Mouse (Mus musculus) testis, adult 2 months (tissue): Measurements from ENCODE around the gene Vwa3a.

Experiments used
- CTCF ChIP-seq: fragments of 200-500 bp; IDR thresholded peaks from 2 replicates; pipeline ENCODE4 v1.5.1; 2012; ENCODE audit warnings: low read depth, mild to moderate bottlenecking, inconsistent platforms, low read length, moderate library complexity; ENCODE audit not compliant: control insufficient read depth, insufficient read depth, insufficient replicate concordance
- POLR2A ChIP-seq: fragments of 200-500 bp; IDR thresholded peaks from 2 replicates; pipeline ENCODE4 v1.6.1; 2012; ENCODE audit warnings: low read depth, mild to moderate bottlenecking, inconsistent platforms, low read length, moderate library complexity; ENCODE audit not compliant: control insufficient read depth

DNA sequence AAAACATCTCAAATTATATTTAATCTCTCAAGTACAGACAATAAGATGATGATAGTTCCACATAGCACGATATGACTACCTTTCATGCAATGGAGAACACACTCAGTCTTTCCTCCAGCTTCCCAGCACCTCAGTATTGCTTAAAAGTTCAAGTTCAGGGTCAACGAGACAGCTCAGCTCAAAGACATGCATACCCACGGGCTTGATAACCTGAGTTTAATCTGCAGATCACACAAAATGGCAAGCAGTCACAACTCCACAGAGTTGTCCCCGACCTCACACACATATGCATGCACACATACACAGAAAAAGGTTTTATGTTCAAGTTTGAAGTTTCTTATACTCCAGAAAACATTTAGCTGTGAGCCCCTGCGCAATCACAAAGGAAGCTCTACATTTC is 18.1 kb upstream of the Vwa3a start:
- TF ChIP-seq CTCF (no peak), POLR2A (no peak)
